Mouse (Mus musculus): ENCODE data around the gene Rtl6.

DNA sequence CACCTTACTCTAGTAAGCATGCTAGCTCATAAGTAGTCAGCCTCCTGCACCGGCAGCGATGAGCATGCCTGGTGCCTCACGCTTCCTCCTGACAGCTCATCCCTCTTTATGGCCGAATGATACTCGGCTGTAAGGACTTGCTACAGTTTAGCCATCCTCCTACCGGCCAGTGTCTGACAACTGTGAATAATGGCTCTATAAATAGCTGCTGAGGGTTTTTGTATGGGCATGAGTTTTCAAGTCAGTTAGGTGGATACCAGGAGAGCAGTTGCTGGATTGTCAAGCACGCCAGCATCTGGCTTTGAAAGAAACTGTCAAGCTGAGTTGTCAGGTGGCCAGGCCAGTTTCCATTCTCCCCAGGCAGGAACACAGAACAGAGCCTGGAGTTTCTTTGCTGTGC, 52.7 kb downstream of the Rtl6 start:
- TF ChIP-seq POLR2A (IDR thresholded peaks at IDR 0.05; ENCODE audit: borderline replicate concordance, insufficient read depth, low read length) (no peak), CTCF (IDR thresholded peaks at IDR 0.05; ENCODE audit: borderline replicate concordance, insufficient read depth, low read depth, low read length) (no peak)
